Mouse (Mus musculus) WW6 (cell line): Measurements from ENCODE around the gene 3110009E18Rik.

Experiments
- DNase-seq: peaks from one replicate; pipeline ENCODE4 v3.0.0-alpha.2; 2013; ENCODE audit warnings: low read depth, low spot score

Gene 3110009E18Rik

DNA sequence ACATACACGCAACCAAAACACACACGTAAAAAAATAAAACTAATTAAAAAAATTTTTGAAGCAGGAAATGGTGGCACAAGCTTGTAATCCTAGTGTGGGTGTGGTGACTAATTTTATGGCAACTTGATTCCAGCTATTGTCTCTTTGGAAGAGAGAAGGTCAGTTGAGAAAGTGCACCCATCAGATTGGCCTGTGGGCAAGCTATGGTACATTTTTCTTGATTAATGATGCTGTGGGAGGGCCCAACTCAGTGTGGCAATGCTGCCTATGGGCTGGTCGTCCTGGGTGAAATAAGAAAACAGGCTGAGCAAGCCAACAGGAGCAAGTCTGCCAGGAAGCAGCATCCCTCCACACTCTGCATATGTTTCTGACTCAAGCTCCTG, 19.8 kb upstream of the 3110009E18Rik start:
- no peak for DNase-seq

DNA sequence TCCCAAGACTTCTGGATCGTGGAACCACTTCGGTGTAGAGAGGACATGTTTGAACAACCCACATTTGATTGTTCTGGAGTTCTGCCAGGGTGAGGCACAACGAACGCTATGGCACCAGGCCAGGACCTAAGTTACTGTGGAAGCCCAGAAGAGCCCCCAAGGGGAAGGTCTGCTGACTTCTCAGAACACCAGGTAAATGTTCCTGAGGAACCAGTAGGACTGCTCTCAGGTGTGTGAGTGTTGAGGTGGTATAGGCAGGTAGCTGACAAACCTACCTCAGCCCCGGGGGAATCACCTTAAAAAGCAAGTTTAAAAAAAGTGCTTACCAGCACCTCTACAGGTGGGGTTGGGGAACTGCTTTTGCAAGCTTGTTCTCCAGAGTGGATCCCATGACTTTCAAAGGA, 15.4 kb upstream of the 3110009E18Rik start:
- no peak for DNase-seq

DNA sequence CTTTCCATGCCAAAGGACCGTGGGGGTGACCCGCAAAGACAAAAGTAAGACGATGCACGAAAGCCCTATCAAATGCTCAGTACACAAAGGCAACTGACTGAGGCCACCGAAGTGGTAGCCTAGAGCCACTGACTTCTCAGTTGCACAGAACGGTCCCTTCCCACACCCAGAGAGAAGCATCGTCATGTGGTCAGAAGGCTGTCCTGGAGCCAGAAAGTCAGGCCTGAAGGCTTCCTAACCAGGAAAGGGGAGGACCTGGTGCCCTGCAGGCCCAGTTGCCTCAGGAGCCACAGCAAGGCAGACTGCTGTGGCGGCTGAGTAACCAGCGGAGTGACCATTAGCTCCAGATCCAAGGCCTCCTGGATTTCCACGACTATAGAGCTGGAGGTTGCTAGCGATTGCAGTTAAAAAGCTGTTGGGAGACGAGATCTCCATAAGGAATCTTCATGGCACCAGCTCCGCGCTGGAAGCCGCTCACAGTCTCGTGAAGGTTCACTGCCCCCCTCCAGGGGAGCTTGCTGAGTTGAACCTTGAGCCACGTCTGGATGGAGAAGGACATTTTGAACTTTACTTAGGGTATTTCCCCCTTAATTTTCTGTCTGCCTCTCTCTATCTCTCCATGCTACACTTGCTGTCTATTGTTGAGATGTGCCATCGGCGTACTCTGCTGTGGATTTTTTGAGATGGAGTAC, 11.1 kb upstream of the 3110009E18Rik start:
- no peak for DNase-seq

DNA sequence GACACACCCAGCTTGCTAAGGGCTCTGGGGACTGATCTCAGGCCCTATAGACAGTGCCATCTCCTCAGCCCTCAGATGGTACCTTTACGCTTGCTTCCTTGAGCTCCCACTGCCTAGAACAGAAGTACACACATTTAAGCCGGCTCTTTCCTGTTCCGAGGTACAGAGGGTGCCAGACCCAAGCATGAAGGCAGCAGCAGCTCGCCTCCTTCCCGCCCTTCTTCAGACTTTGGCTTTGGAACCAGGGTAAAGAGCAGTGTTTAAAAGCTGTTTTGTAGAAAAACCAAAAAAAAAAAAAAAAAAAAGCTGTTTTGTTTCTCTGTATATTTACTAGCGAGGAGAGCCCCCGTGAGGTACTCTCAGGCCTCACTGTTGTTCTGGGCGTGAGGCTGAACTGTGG, 9.2 kb upstream of the 3110009E18Rik start:
- no peak for DNase-seq

DNA sequence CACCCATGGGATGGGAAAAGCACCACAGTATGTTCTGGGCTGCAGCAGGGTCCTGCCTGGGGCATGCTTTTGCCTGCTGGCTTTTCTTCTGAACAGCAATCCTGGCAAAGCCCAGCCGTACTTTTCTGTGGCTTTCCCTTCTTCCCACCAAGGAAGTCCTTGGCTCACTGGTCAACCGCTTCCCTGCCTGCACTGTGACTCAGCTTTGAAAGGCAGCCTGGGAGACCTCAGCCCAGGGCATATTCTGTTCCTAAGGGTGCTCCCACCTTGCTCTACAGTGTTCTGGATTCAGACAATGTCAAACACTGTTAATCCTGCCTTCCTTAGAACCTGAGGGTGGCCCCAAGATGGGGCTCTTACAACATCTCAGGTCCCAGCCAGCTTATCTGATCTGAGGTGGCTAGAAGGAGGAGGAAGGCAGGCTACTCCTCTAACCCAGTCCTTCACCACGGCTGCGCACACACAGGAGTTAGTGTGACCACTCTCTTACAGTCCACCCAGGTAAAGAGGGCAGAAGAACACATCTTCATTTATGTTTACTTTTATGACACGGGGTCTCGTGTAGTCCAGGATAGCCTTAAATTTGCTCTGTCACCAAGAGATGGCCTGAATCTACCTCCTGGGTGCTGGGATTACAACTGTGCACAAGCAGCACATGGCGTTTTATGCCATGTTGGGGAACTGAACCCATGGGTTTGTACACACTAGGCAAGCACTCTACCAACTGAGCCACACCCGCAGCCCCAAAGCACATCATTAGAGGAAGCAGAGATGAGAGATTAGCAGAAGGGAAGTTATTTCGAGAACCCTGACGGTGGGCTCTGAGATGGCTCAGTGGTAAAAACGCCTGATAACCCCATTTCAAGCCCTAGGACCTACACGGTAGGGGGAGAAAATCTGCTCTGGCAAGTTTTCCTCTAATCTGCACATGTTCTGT, 8.5 kb upstream of the 3110009E18Rik start:
- no peak for DNase-seq

DNA sequence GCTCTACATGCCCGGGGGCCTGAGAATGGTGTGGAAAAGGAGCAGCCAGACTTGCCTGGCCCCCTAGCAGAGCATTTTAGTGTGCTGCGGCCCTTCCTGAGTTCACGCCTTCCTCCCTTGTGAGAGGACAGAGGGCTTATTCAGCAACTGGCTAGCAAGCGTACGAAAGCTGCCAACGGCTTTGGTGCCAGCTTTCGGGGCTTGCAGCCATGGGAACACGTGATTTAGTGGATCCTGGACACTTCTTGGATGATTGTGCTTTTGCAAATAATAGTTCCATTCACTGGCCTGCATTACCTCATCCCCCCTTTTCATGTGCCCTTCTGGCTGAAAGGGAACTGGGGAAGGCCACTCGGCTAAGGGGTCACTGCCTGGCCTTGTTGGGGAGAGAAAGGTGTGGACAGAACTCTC, 5.3 kb upstream of the 3110009E18Rik start:
- no peak for DNase-seq

DNA sequence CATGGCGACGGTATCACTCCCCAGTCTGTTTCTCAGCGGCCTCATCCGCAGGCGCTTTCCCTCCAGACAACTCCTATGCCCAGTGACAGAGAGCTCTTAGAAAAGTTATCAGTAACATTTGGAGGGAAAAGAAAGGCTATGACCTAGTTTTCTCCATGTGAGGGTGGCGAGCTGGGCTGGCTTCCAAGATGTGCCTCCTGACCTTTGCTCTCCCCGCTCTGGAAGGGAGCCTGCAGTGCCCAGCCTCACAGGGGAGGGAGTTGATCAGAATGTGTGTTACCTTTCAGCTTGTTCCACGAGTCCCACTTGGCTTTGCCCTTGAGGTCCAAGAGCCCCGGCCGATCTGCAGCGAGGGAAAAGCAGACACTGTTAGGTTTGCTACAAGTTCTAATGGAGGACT, 4.9 kb upstream of the 3110009E18Rik start:
- no peak for DNase-seq

DNA sequence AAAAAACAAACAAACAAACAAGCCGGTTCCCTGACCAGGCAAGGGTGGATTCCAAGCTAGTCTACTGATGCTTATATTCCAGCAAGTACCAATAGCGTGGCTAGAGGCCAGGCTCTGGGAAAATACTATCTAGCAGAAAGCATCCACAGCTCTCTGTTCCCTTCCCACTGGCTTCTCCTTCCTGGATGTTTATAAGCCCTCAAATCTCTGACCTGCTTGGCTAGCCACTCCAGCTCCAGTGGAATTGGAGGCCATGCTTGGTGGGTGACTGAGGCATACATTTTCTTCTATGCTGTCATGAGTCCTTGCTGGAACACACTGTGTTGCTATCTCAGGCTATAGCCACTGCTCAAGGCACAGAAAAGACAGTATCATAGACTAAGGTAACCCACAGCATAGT, 2.1 kb upstream of the 3110009E18Rik start:
- DNase-seq: no peak

DNA sequence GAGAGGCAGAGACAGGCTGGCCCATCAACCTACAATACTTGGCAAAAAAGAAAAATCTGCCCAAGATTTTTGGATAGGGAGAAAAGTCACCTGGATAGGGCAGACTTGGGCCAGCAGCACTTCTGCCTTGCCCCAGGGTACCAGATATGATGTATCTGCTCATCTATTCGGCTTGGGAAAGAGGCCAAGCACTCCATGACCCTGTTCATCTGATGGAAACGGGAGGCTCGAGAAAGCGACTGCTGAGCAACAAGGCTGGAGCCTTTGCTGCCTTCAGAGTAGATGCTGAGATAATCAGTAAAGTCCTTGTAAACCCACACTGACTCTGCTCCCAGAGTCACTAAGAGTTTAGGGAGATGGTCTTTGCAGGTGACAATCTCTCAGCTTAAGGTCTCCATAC, 1.6 kb upstream of the 3110009E18Rik start:
- no peak for DNase-seq

DNA sequence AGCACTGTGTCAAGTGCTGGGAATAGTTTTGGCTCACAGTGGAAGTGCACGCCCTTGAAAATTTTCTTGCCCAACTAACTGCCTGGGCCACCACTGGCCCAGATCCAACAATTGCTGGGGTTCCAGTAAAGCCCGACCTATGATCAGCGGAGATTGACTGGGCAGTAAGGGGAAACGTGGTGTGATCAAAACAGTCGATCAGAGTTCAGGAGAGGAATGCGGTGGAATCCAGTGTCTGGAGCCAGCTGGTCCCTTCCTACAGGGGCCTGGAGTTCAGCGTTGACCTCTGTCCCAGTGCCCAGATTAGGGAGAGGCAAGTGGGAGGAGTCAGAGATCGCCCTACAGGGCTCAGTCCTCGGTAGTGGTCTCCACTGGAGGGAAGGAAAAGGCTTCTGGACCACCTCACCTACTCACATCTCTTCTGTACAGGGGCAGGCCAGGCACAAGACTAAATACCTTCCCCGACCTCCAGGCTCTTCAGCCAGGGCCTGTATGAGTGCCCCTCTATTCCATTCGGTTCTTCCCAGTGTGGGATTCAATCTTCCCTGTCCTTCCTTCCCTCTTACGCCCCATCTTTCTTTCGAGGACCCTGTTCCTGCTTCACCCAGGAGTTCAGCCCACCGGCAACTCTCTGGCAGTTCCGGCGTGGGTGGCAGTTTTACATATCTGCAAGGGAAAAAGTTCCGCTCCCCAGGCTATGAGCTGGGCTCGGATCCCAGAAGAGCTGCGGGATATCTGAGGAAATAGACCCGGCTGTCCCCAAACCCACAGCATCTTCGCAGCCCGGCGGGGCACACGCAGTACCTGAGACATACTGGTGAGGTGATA, 632 bp upstream of the 3110009E18Rik start:
- DNase-seq: no peak

DNA sequence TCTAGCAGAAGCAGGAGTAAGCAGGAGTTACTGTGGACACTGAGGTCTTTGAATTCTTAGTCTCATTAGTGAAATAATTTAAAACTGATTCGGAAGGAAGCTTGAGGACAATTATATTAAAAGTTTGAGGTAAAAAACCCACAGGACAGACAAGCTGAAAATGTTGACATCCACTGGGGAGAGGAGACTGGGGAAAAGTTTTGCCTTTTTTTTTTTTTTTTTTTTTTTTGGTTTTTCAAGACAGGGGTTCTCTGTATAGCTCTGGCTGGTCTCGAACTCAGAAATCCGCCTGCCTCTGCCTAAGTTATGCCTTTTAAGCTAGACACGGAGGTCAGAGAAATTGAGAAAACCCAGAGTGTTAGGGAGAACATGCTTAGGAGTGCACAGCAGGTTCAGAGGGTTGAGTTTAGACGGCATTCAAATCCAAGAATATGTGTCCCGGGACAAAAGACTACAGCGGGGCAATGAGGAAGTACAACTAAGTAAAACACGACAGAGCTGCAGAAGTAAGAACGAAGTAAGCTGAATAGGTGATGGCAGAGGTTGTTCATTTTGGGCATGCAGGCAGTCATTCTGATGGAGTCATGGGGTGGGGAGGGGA, 1.0 kb downstream of the 3110009E18Rik start:
- no peak for DNase-seq

DNA sequence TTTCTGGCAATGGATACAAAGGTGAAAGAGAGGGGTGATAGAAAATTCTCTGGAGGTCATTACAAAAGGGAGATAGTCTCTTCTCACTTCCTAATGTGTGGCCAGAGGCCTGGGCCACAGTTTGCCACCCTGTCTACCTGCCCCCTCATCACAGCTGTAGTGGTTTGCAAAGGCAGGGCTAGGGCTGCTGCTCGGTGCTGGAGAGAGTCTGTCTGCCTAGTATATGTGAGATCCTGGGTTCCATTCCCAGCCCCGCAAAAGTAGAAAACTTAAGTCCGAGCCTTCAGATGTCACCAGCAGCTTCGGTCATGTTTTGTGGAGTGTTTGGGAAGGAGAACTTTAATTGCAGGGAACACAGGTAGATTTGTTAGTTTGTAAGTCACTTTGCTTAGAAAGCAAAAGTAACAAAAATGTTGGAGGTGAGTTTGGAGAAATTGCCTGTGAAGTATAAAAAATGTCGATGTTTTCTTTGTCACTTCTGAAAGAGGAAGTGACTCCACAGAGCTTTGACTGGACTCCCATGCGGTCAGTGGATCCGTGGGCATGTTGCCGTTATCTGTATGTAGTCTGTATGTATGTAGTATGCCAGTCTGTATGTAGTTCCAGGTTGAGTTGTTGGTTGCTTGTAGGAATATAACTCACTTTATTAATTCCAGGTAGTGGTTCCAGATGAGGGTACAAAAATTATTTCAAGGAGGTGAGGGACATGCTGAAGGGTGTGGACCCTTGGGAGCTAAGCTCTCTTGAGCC, 1.8 kb downstream of the 3110009E18Rik start:
- no peak for DNase-seq

DNA sequence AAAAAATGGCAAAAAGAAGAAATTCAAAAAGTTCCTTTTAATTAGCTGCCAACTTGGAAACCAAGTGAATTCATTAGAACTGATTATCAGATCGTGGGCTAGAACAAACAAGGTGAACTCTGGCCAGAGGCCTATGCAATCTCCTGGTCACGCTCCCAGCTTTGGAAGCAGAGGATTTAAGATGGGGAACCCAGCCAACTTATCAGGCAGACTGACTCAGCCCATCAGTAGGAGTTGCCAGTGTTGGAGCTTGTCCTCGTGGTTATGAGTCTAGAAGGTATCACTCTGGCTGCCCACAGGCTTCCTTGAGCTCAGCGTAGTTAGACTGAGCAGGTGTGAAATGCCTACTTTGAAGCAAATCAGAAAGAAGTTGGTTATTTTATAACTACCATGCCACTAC, 3.9 kb downstream of the 3110009E18Rik start:
- DNase-seq: no peak

DNA sequence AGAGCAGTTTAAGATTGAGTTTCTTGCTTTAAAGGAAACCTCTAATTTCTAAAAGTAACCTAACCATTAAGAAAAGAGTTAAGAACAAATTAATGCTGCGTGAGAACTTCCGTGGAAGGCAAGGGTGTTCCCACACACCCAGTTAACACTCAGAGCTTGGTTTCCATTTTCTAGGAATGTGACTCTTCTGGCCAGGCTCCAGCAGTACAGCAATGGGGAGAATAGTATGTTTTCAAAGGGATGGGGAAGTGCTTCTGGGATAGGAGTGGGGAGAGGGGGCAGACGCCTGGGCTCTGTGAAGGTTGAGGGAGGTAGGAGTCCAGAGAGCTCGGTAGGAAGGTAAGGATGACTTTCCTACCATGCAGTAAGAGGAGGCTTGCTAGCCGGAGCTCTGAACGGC, 4.5 kb downstream of the 3110009E18Rik start:
- DNase-seq: no peak

DNA sequence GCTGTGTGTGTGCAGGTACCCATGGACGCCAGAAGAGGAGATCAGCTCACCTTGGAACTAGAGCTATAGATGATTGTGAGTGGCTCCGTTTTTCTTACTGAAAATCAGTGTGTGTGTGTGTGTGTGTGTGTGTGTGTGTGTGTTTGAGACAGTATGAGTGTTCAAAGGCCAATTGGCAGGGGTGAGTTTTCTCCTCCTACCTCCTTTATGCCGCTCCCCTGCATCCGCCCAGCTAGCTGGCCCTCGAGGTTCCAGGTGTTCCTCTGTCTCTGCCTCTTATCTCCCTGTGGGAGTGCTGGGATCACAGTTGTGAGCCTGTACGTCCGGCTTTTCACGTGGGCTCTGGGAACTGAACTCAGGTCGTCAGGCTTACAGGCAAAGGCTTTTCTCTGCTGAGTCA, 5.3 kb downstream of the 3110009E18Rik start:
- no peak for DNase-seq

DNA sequence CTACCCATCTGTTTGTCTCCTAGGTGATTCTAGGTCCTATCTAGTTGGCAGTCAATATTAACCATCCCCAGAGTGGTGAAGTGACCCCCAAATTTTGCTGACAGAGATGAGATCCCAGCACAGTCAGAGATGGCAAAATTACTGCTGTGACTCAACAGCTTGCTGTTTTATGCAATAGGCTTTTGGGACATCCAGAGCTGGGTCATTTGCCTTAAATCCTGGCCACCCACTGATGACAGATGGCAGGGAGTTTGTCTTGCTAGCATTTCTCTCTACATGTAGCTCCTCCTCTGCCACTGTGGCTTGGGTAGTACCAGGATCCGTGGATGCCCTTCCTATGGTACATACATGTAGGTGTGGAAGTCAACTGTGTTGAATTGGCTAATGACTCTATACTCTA, 11.4 kb downstream of the 3110009E18Rik start:
- no peak for DNase-seq

DNA sequence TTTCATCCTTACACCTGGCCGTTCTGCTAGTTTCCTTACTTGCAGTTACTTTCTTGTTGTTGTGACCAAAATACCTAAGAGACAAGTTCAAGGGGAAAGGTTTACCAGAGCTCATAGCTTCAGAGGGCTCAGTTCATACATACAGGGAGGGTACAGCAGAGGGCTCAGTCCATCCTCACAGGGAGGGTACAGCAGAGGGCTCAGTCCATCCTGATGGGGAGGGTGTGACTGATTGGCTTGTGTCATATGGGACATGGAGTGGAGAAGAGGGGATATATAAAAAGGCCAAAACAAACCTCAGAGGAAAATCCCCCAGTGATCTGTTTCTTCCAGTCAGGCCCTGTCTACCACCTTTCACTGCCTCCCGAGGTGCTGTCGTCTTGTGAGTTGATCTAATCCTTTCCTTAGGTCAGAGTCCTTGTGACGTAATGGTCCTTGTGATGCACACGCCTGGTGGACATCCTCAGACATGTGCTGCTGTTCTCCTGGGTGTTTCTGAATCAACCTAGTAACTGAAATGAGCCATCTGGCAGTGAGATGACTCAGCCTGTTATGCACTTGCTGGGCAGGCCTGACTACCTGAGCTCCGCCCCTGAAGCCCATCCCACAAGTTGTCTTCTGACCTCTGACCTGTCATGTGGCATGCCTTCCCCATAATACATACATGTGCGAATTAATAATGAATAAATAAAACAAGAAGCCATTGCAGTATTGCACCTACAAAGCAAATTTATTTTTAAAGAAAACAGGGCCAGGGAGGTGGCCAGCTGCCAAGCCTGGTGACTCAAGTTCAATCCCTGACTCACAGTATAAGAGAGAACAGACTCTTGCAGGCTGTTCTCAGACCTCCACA, 15.2 kb downstream of the 3110009E18Rik start:
- no peak for DNase-seq

DNA sequence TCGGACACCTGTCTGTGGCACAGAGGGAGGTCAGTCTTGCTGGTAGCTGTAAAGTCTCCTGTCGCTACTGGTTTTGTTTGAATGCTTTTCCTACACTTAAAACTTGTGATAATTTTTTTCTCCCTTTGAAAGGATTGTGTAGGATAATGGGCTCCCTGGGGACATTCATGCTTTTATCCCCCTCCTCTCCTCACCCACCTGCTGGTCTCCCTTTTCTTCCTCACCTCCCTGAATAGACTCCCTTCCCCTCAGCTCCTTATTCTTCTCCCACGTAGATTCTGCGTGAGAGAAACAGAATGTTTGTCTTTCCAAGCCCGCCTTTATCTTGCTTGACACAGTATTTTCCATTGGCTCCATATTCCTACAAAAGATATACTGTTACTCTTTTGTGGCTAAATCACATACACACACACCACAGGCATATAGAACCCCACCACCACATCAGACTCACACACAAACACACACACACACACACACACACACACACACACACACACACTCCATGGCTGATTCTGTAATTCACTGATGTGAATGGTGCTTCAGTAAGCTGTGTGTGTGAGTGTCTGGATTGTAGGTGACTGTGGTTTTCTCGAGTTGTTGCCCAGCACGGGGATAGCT, 18.0 kb downstream of the 3110009E18Rik start:
- no peak for DNase-seq

DNA sequence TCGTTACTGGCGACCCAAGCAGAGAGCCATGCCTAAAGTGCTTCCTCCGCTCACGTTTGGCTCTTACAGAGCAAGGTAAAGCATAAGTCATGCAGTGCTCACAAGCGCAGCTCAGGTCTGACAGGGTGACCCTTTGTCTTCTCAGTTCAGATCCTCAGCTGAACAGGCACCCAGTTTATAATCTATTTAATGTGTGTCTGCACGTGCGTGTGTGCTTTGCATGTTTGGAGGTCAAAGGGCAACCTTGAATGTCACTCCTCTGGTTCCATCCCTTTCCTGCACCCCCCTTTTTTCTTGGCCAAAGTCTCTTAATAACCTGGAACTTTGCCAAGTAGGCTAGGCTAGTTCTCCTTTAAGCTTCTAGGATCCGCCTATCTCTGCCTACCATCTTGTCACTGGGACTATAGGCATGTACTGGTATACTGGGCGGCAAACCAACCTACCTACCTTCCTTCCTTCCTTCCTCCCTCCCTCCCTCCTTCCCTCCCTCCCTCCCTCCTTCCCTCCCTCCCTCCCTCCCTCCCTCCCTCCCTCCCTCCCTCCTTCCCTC, 19.2 kb downstream of the 3110009E18Rik start:
- no peak for DNase-seq
